Mouse (Mus musculus) ES-CJ7 (cell line): ENCODE data around the gene Ddx54.

Experiments used
- DNase-seq: peaks from one replicate; pipeline ENCODE4 v3.0.0; 2011; ENCODE audit warnings: low read depth, low spot score

The Ddx54 gene

GRCm38 (mm10) chr5:120643365-120644085, 31.0 kb downstream of the Ddx54 start:
- DNase-seq: no peak

GRCm38 (mm10) chr5:120644227-120644626, 31.7 kb downstream of the Ddx54 start:
- no peak for DNase-seq

GRCm38 (mm10) chr5:120645851-120646250, 33.3 kb downstream of the Ddx54 start:
- DNase-seq: no peak

- DNase-seq: no peak
Measured at GRCm38 (mm10) chr5:120647361-120647760, 34.8 kb downstream of the Ddx54 start.

- no peak for DNase-seq
Measured at GRCm38 (mm10) chr5:120647814-120648491, 35.4 kb downstream of the Ddx54 start.

GRCm38 (mm10) chr5:120648569-120649373, 36.2 kb downstream of the Ddx54 start, which contains the start of gene Rasal1:
Gene Rasal1 (plus strand): TSS chr5:120648812.
- peak; percentile 81 for DNase-seq

GRCm38 (mm10) chr5:120649374-120649933, 36.9 kb downstream of the Ddx54 start:
- DNase-seq: no peak

- DNase-seq: no peak
Measured at GRCm38 (mm10) chr5:120649938-120650337, 37.4 kb downstream of the Ddx54 start.

GRCm38 (mm10) chr5:120651230-120651629, 38.7 kb downstream of the Ddx54 start:
- no peak for DNase-seq

- no peak for DNase-seq
Measured at GRCm38 (mm10) chr5:120652915-120653701, 40.6 kb downstream of the Ddx54 start.

GRCm38 (mm10) chr5:120653873-120654272, 41.3 kb downstream of the Ddx54 start:
- no peak for DNase-seq

- DNase-seq: no peak
Measured at GRCm38 (mm10) chr5:120656281-120656751, 43.8 kb downstream of the Ddx54 start.

GRCm38 (mm10) chr5:120660816-120661215, 48.3 kb downstream of the Ddx54 start:
- DNase-seq: peak; percentile 60

- peak; percentile 52 for DNase-seq
Measured at GRCm38 (mm10) chr5:120664888-120665287, 52.3 kb downstream of the Ddx54 start.

- DNase-seq: no peak
Measured at GRCm38 (mm10) chr5:120668761-120669160, 56.2 kb downstream of the Ddx54 start.

GRCm38 (mm10) chr5:120670132-120670531, 57.6 kb downstream of the Ddx54 start:
- DNase-seq: no peak

GRCm38 (mm10) chr5:120671865-120672264, 59.3 kb downstream of the Ddx54 start:
- no peak for DNase-seq

GRCm38 (mm10) chr5:120673626-120674025, 61.1 kb downstream of the Ddx54 start:
- DNase-seq: peak; percentile 84

GRCm38 (mm10) chr5:120674229-120675145, 61.9 kb downstream of the Ddx54 start:
- DNase-seq: peak; percentile 93

GRCm38 (mm10) chr5:120677516-120677915, 65.0 kb downstream of the Ddx54 start:
- peak; percentile 99 for DNase-seq
